In the genomic region with DNA sequence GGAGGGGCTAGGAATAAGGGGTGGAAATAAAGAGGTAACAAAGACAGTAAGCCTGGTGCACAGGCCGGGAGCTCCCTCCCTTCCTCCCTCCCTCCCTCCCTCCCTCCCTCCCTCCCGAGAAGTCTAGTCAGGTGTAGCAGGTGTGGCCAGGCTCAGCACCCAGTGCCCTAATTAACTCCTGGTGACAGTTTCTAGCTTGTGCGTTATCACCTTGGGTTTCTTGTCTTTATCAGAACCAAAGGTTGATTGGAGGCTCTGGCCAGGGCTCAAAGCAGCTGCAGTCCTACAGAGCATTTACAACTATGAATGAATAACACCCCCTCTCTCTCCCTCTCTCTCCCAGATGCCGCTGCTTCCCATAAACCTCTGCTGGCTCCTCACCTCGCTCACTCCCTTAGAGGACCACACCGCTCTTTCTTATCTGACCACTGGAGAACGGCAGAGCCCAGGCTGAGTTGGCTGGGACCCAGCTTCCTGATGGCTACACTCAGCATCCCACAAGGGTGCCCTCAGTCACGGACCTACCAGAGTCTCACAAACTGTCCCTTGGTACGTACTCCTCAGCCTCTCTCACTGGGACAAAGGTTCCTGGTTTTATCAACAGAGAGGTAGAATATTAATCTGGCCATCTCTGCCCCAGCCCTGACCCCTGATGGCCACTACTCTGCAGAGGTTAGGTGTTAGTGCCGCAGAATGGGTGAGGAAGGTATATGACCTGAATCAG, we compare ENCODE assay signal across 10 mouse cellular contexts. TPM values are rescaled to one million over a fixed set of nuclear protein-coding genes. Genes with fewer than 3 reads are reported as not detected.
A peak's percentile ranks its signal among the peaks of the same experiment; 100 is the strongest.
DNase-seq lines count a peak whose midpoint lies in the region; ATAC-seq and TF ChIP-seq lines count a peak whose summit lies in the region.
"Had no signal": no experiment of that assay in that cellular context is flagged by ENCODE, and none has a peak within 500 bp of the region (broad histone marks: within the 10 kb centered on the region; RNA-seq: fewer than 3 reads in every experiment).

No protein-coding gene starts in this region.

- 11% methylated on average over 10 of the region's 10 CpGs for WGBS in heart, embryonic 14.5 days
- 59% methylated on average over 9 of the region's 10 CpGs for WGBS in embryonic facial prominence, embryonic 14.5 days
- WGBS in kidney, embryonic 16.5 days: 24% methylated on average over 10 of the region's 10 CpGs
- WGBS in liver, postnatal 0 days (ENCODE audit: insufficient replicate concordance): 31% methylated on average over 9 of the region's 10 CpGs
- 59% methylated on average over 10 of the region's 10 CpGs for WGBS in hindbrain, embryonic 13.5 days

- 0 out of 2 replicates have a peak, but pooled peaks have one; percentile 24 for ATAC-seq in heart, embryonic 14.5 days (ENCODE audit: insufficient number of reproducible peaks, insufficient read depth, low FRiP score, low read depth)
- ATAC-seq in embryonic facial prominence, embryonic 14.5 days (ENCODE audit: low read depth): peak; percentile 56
- peak; percentile 62 for ATAC-seq in kidney, embryonic 16.5 days (ENCODE audit: low FRiP score, low TSS enrichment)
- ATAC-seq in liver, postnatal 0 days: peak; percentile 58
- ATAC-seq in CD4-positive, CD25-positive, alpha-beta regulatory T cell, adult 4 months: no peak
- ATAC-seq in hindbrain, embryonic 13.5 days (ENCODE audit: low FRiP score): no peak

- no peak overlapping the region for H3K4me2 ChIP-seq in heart, embryonic 14.5 days (ENCODE audit: low read length)
- H3K4me2 ChIP-seq in embryonic facial prominence, embryonic 14.5 days (ENCODE audit: low read depth, low read length): no peak overlapping the region
- H3K4me2 ChIP-seq in kidney, embryonic 16.5 days (replicated peaks; ENCODE audit: low read depth, low read length): no peak overlapping the region; the same call in 1 of the 2 replicates
- H3K4me2 ChIP-seq in liver, postnatal 0 days (ENCODE audit: low read depth, low read length): peak overlapping the region; percentile 56
- no peak overlapping the region for H3K4me2 ChIP-seq in hindbrain, embryonic 13.5 days
- H3K4me2 ChIP-seq: limb, embryonic 15.5 days had no signal

- H3K4me3 ChIP-seq in heart, embryonic 14.5 days (ENCODE audit: control insufficient read depth in 1 of 2, insufficient read depth in 1 of 2, low read depth in 1 of 2, low read length in 2 of 2): no peak overlapping the region
- no peak overlapping the region for H3K4me3 ChIP-seq in embryonic facial prominence, embryonic 14.5 days (ENCODE audit: low read depth, low read length)
- H3K4me3 ChIP-seq in kidney, embryonic 16.5 days (ENCODE audit: low read length): no peak overlapping the region
- 0 out of 2 replicates have a peak overlapping the region, but pooled peaks have one; percentile 15 for H3K4me3 ChIP-seq in liver, postnatal 0 days (ENCODE audit: low read depth, low read length)
- H3K4me3 ChIP-seq in hindbrain, embryonic 13.5 days: no peak overlapping the region
- H3K4me3 ChIP-seq: limb, embryonic 15.5 days had no signal

- peak overlapping the region; percentile 1; the same call in 1 of the 2 replicates for H3K9ac ChIP-seq in heart, embryonic 14.5 days (ENCODE audit: low read length)
- H3K9ac ChIP-seq in embryonic facial prominence, embryonic 14.5 days (ENCODE audit: low read depth, low read length): no peak overlapping the region
- H3K9ac ChIP-seq in kidney, embryonic 16.5 days (replicated peaks; ENCODE audit: low read length): no peak overlapping the region
- H3K9ac ChIP-seq in liver, postnatal 0 days (replicated peaks): peak overlapping the region; percentile 8; the same call in 1 of the 2 replicates
- no peak overlapping the region for H3K9ac ChIP-seq in hindbrain, embryonic 13.5 days
- H3K9ac ChIP-seq: limb, embryonic 15.5 days had no signal

- H3K9me3 ChIP-seq in heart, embryonic 14.5 days (ENCODE audit: control insufficient read depth, low read length): no peaks in the 10 kb centered on the region
- H3K9me3 ChIP-seq in embryonic facial prominence, embryonic 14.5 days (ENCODE audit: control insufficient read depth, low read length): no peaks in the 10 kb centered on the region
- no peaks in the 10 kb centered on the region for H3K9me3 ChIP-seq in kidney, embryonic 16.5 days (ENCODE audit: low read length)
- H3K9me3 ChIP-seq in liver, postnatal 0 days (ENCODE audit: low read length): no peaks in the 10 kb centered on the region
- H3K9me3 ChIP-seq in hindbrain, embryonic 13.5 days: no peaks in the 10 kb centered on the region
- H3K9me3 ChIP-seq: limb, embryonic 15.5 days had no signal

- no peak for DNase-seq in heart, adult 18-20 months
- no peak for DNase-seq in embryonic facial prominence, embryonic 14.5 days (ENCODE audit: low spot score)
- DNase-seq in liver, postnatal 0 days: no peak
- DNase-seq in gastrocnemius, postnatal 36 days: no peak
- DNase-seq: cerebellum, adult 9-10 months had no signal

- peaks cover 26 to 28% of the 10 kb centered on the region in 2 experiments for H3K4me1 ChIP-seq in heart, embryonic 14.5 days (ENCODE audit: control insufficient read depth in 2 of 2, insufficient read depth in 2 of 2, low read length in 2 of 2)
- no peaks in the 10 kb centered on the region; the same call in 1 of the 2 replicates for H3K4me1 ChIP-seq in embryonic facial prominence, embryonic 14.5 days (ENCODE audit: control insufficient read depth, insufficient read depth, low read length)
- H3K4me1 ChIP-seq in kidney, embryonic 16.5 days (ENCODE audit: insufficient read depth, low read length): peaks cover 41% of the 10 kb centered on the region
- peaks cover 50% of the 10 kb centered on the region for H3K4me1 ChIP-seq in liver, postnatal 0 days (ENCODE audit: insufficient read depth)
- H3K4me1 ChIP-seq in hindbrain, embryonic 13.5 days (replicated peaks): peaks cover 8% of the 10 kb centered on the region; the same call in 1 of the 2 replicates

- no peaks in the 10 kb centered on the region for H3K36me3 ChIP-seq in heart, embryonic 14.5 days (ENCODE audit: control insufficient read depth, insufficient read depth, low read length)
- H3K36me3 ChIP-seq in embryonic facial prominence, embryonic 14.5 days (ENCODE audit: control insufficient read depth, insufficient read depth, low read length): no peaks in the 10 kb centered on the region
- no peaks in the 10 kb centered on the region for H3K36me3 ChIP-seq in kidney, embryonic 16.5 days (ENCODE audit: insufficient read depth, low read length)
- H3K36me3 ChIP-seq in liver, postnatal 0 days (replicated peaks; ENCODE audit: insufficient read depth, low read length): no peaks in the 10 kb centered on the region
- no peaks in the 10 kb centered on the region for H3K36me3 ChIP-seq in hindbrain, embryonic 13.5 days
- H3K36me3 ChIP-seq: limb, embryonic 15.5 days had no signal

- TF ChIP-seq EP300 in liver, postnatal 0 days (IDR thresholded peaks at IDR 0.05; ENCODE audit: low read depth): no peak

- H3K27ac ChIP-seq in heart, embryonic 14.5 days (replicated peaks in 1 of 2; ENCODE audit: control insufficient read depth in 1 of 2, insufficient read depth in 1 of 2, low read depth in 2 of 2, low read length in 2 of 2): no peak overlapping the region
- H3K27ac ChIP-seq in embryonic facial prominence, embryonic 14.5 days (replicated peaks; ENCODE audit: low read depth, low read length): no peak overlapping the region
- peak overlapping the region; percentile 77 for H3K27ac ChIP-seq in kidney, embryonic 16.5 days (ENCODE audit: low read length)
- H3K27ac ChIP-seq in liver, postnatal 0 days (ENCODE audit: low read depth): peak overlapping the region; percentile 65
- H3K27ac ChIP-seq in hindbrain, embryonic 13.5 days: no peak overlapping the region
- H3K27ac ChIP-seq: limb, embryonic 15.5 days had no signal

- intact Hi-C loops in gastrocnemius, postnatal 36 days (cut with DNase I): no loop called here

- H3K27me3 ChIP-seq in heart, embryonic 14.5 days (ENCODE audit: control insufficient read depth, insufficient read depth, low read length): no peaks in the 10 kb centered on the region
- H3K27me3 ChIP-seq in embryonic facial prominence, embryonic 14.5 days (replicated peaks; ENCODE audit: control insufficient read depth, insufficient read depth, low read length): no peaks in the 10 kb centered on the region
- no peaks in the 10 kb centered on the region for H3K27me3 ChIP-seq in kidney, embryonic 16.5 days (ENCODE audit: insufficient read depth, low read length)
- no peaks in the 10 kb centered on the region for H3K27me3 ChIP-seq in liver, postnatal 0 days (ENCODE audit: insufficient read depth, low read length)
- H3K27me3 ChIP-seq in hindbrain, embryonic 13.5 days: no peaks in the 10 kb centered on the region
- H3K27me3 ChIP-seq: limb, embryonic 15.5 days had no signal

- TF ChIP-seq CTCF in liver, postnatal 0 days (IDR thresholded peaks at IDR 0.05; ENCODE audit: low read depth): no peak

RNA-seq across cellular contexts. Expression of a gene that starts 50.9 kb away (rescaled TPM):
- 8.5 and 9.6 TPM in 2 replicates for polyA plus RNA-seq in heart, embryonic 14.5 days (2014; fragmentation: Nextera tagmentation; extraction: Ambion mirVana)
- total RNA-seq in heart, adult 18-20 months (2021): 10 to 100 TPM; 18.7 to 22.8 TPM
- polyA plus RNA-seq in embryonic facial prominence, embryonic 14.5 days (2014; fragmentation: Nextera tagmentation; extraction: Ambion mirVana): 25.4 and 25.5 TPM in 2 replicates
- 9.5 and 11.4 TPM in 2 replicates for polyA plus RNA-seq in kidney, embryonic 16.5 days (2015; fragmentation: Nextera tagmentation; extraction: Ambion mirVana)
- 7.6 and 7.7 TPM in 2 replicates for polyA plus RNA-seq in liver, postnatal 0 days (2015; fragmentation: Nextera tagmentation; extraction: Ambion mirVana)
- 10 to 100 TPM; 11.6 to 12.3 TPM for total RNA-seq in gastrocnemius, postnatal 36 days (2021)
- 10 to 100 TPM; 26.9 to 79.1 TPM for polyA plus RNA-seq in CD4-positive, CD25-positive, alpha-beta regulatory T cell, adult 4 months (2017; shearing (Covaris generic))
- 5.1 and 5.2 TPM in 2 replicates for polyA plus RNA-seq in hindbrain, embryonic 13.5 days (2015; fragmentation: Nextera tagmentation; extraction: Ambion mirVana)

Comparison
In these comparisons a context has a peak if more than half of its experiments do, and no peak if none do; other contexts are left out.
1. ATAC-seq: peak in heart, embryonic 14.5 days (single experiment), embryonic facial prominence, embryonic 14.5 days (single experiment), kidney, embryonic 16.5 days (single experiment) and liver, postnatal 0 days (single experiment); none in CD4-positive, CD25-positive, alpha-beta regulatory T cell, adult 4 months (single experiment) and hindbrain, embryonic 13.5 days (single experiment).
2. H3K27ac ChIP-seq: peak in kidney, embryonic 16.5 days (single experiment) and liver, postnatal 0 days (single experiment); none in heart, embryonic 14.5 days (0 of 2), embryonic facial prominence, embryonic 14.5 days (single experiment) and hindbrain, embryonic 13.5 days (single experiment).
3. H3K9ac ChIP-seq: peak in heart, embryonic 14.5 days (single experiment) and liver, postnatal 0 days (single experiment); none in embryonic facial prominence, embryonic 14.5 days (single experiment), kidney, embryonic 16.5 days (single experiment) and hindbrain, embryonic 13.5 days (single experiment).